Mouse (Mus musculus) lung, embryonic 16.5 days (tissue): ENCODE data around the gene Psmd14. TPM values are rescaled to one million over a fixed set of nuclear protein-coding genes. Genes with fewer than 3 reads are reported as not detected.

Experiments
- ATAC-seq: fragments of 200-750 bp; cut with Nextera tagmentation; 2 replicates; pipeline ENCODE4 v1.8.0; 2017; ENCODE audit warnings: low read depth, mild to moderate bottlenecking, moderate library complexity
- H3K27ac ChIP-seq: fragments of 300-500 bp; sonication (generic); 2 replicates; pipeline ENCODE4 v1.5.1; 2014; ENCODE audit warnings: mild to moderate bottlenecking, control low read depth, low read length
- H3K27me3 ChIP-seq: fragments of 300-500 bp; sonication (generic); 2 replicates; pipeline ENCODE4 v1.6.1; 2014; ENCODE audit warnings: low read depth, low read length, mixed read lengths; ENCODE audit not compliant: control insufficient read depth, insufficient read depth
- H3K36me3 ChIP-seq: fragments of 300-500 bp; sonication (generic); 2 replicates; pipeline ENCODE4 v1.6.1; 2014; ENCODE audit warnings: low read length; ENCODE audit not compliant: control insufficient read depth, insufficient read depth
- H3K4me1 ChIP-seq: fragments of 300-500 bp; sonication (generic); replicated peaks from 2 replicates; pipeline ENCODE4 v1.6.1; 2014; ENCODE audit warnings: low read length, mixed read lengths; ENCODE audit not compliant: control insufficient read depth, insufficient read depth
- H3K4me2 ChIP-seq: fragments of 300-500 bp; sonication (generic); 2 replicates; pipeline ENCODE4 v1.6.1; 2014; ENCODE audit warnings: low read depth, low read length, control low read depth
- H3K4me3 ChIP-seq: fragments of 300-500 bp; sonication (generic); 2 replicates; pipeline ENCODE4 v1.5.1; 2014; ENCODE audit warnings: mild to moderate bottlenecking, low read length, control low read depth
- H3K9ac ChIP-seq: fragments of 300-500 bp; sonication (generic); 2 replicates; pipeline ENCODE4 v1.6.1; 2014; ENCODE audit warnings: low read length, control low read depth
- H3K9me3 ChIP-seq: fragments of 300-500 bp; sonication (generic); 2 replicates; pipeline ENCODE4 v1.6.1; 2016; ENCODE audit warnings: low read length; ENCODE audit not compliant: control insufficient read depth
- WGBS: fragments of 180-500 bp; shearing (Covaris S2); extraction: QIAGEN DNeasy Blood & Tissue Kit; methylation state at CpG from one replicate; pipeline ENCODE4 v1.1.7; 2014; 5-methylcytosine and 5-hydroxymethylcytosine counted together
- polyA plus RNA-seq: library from polyadenylated mRNA; unstranded; fragments of >200 nt; fragmentation: Nextera tagmentation; extraction: Ambion mirVana; gene quantifications from 2 replicates; pipeline ENCODE4 v1.2.1, GENCODE M21; 2015

Gene Psmd14
- polyA plus RNA-seq, 1 experiment from 2014 or later: 157 TPM

DNA sequence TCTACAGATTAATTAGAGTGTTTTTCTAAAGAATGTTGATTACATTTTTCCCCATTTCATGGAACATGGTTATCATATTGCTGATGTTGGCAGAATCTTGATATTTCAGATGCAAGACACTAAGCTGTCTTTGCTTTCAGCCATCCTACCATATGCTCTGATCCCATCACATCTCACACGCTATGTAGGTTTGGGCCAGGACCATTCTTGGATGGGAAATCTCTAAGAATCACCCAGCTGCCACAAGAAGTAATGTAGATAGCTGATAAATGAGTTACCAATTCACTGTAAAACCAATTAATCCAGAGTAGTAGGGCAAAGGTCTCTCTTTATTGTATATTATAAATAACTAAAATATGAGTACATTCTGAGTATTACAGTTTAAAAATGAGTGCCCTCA, 86.6 kb downstream of the Psmd14 start:
- H3K27me3 ChIP-seq: peaks cover 14% of the 10 kb centered on the region
- no peak for ATAC-seq
- H3K9me3 ChIP-seq: no peaks in the 10 kb centered on the region
- 97% methylated on average over 1 of the region's 1 CpGs for WGBS
- no peaks in the 10 kb centered on the region for H3K4me1 ChIP-seq
- no peak overlapping the region for H3K4me3 ChIP-seq
- no peak overlapping the region for H3K9ac ChIP-seq
- no peak overlapping the region for H3K4me2 ChIP-seq
- H3K27ac ChIP-seq: no peak overlapping the region
- H3K36me3 ChIP-seq: no peaks in the 10 kb centered on the region

- ATAC-seq: no peak
- H3K4me2 ChIP-seq: peak within 1 kb of the TSS; percentile 25; the same call in 1 of the 2 replicates
- H3K9me3 ChIP-seq: no peaks in the 10 kb centered on the region
- no peak within 1 kb of the TSS for H3K27ac ChIP-seq
- WGBS: 10% methylated on average over 11 of the region's 11 CpGs
- H3K36me3 ChIP-seq: no peaks in the 10 kb centered on the region
- H3K27me3 ChIP-seq: peaks cover 41% of the 10 kb centered on the region
- H3K9ac ChIP-seq: no peak within 1 kb of the TSS
- peaks cover 17% of the 10 kb centered on the region for H3K4me1 ChIP-seq
- peak within 1 kb of the TSS; percentile 16; the same call in 1 of the 2 replicates for H3K4me3 ChIP-seq
These were observed 91.3 kb downstream of the Psmd14 start, which contains the start of gene Tbr1 for GRCm38 (mm10) chr2:61802656-61803251. TSS of gene Tbr1 (plus strand) at chr2:61802930.

DNA sequence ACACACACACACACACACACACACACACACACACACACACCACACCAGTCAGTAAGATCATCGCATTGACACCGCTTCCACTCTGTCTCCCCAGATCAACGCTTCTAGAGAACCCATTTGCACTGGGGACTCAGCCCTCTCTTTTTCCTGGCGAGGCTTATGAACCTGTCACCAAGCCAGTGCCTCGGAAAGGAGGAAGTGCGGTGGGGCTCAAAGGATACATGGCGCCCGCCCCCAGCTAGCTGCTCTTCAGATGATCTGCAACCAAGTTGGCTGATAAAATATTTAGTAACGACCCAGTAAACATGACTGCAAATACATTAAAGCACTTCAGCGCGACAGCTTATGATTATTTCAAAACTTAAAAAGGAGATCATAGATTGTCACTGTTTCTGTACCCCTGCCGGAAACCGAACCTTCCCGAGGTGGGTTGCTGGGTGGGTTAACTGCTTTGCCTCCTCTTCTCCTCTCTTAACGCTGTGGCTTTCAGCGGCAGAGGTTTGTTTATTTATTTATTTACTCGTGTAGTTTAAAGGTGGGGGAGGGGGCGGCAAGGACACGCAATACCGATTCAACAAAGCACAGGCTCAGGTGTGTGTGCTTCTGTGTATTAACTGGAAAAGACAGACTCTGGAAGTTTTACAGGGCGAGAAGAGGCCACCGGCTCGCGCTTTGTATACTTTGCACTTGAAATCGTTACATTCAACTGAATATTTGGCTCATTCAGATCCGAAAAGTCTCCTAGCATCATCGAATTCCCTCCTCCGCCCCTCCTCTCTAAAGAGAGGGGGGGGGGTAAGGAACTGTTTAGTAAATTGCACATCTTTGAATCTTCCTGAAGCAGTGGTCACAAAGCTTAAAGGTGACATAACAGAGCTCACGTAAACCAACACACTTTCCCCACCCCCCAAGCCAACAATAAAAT, 92.2 kb downstream of the Psmd14 start:
- peak overlapping the region; percentile 16; the same call in 1 of the 2 replicates for H3K4me3 ChIP-seq
- 2% methylated on average over 29 of the region's 29 CpGs for WGBS
- H3K4me2 ChIP-seq: peak overlapping the region; percentile 25; the same call in 1 of the 2 replicates

GRCm38 (mm10) chr2:61804382-61804840, 92.9 kb downstream of the Psmd14 start:
- 4% methylated on average over 10 of the region's 10 CpGs for WGBS
- no peak overlapping the region for H3K4me2 ChIP-seq
- peaks cover 48% of the 10 kb centered on the region for H3K27me3 ChIP-seq
- peaks cover 17% of the 10 kb centered on the region for H3K4me1 ChIP-seq
- H3K36me3 ChIP-seq: no peaks in the 10 kb centered on the region
- ATAC-seq: no peak
- no peak overlapping the region for H3K4me3 ChIP-seq
- H3K9ac ChIP-seq: no peak overlapping the region
- no peaks in the 10 kb centered on the region for H3K9me3 ChIP-seq
- H3K27ac ChIP-seq: no peak overlapping the region

More for the DNA sequence above, 92.2 kb downstream of the Psmd14 start:
- H3K9me3 ChIP-seq: no peaks in the 10 kb centered on the region
- peaks cover 17% of the 10 kb centered on the region for H3K4me1 ChIP-seq
- no peak overlapping the region for H3K27ac ChIP-seq
- no peaks in the 10 kb centered on the region for H3K36me3 ChIP-seq
- H3K27me3 ChIP-seq: peaks cover 44% of the 10 kb centered on the region
- no peak for ATAC-seq
- no peak overlapping the region for H3K9ac ChIP-seq

DNA sequence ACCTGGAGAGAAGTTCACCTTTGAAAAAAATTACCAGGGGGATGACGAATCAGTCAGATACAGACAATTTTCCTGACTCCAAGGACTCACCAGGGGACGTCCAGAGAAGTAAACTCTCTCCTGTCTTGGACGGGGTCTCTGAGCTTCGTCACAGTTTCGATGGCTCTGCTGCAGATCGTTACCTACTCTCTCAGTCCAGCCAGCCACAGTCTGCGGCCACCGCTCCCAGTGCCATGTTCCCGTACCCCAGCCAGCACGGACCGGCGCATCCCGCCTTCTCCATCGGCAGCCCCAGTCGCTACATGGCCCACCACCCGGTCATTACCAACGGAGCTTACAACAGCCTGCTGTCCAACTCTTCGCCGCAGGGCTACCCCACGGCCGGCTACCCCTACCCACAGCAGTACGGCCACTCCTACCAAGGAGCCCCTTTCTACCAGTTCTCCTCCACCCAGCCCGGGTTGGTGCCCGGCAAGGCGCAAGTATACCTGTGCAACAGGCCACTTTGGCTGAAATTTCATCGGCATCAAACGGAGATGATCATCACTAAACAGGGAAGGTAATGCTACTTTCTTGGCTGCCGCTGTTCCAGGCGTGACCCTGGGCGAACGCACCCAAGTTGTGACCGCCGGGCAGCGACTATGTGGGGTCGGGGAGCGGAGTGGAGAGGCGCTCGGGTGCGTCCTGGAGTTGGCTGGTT, 93.5 kb downstream of the Psmd14 start:
- Histone ChIP-seq H3K4me2 (no peak overlapping the region), H3K4me1 (peaks cover 17% of the 10 kb centered on the region), H3K4me3 (0 out of 2 replicates have a peak overlapping the region, but pooled peaks have one; percentile 14), H3K27ac (no peak overlapping the region), H3K9me3 (no peaks in the 10 kb centered on the region), H3K9ac (no peak overlapping the region), H3K27me3 (peaks cover 50% of the 10 kb centered on the region), H3K36me3 (no peaks in the 10 kb centered on the region)
- under 1% methylated on average over 39 of the region's 39 CpGs for WGBS
- peak; percentile 21; the same call in 1 of the 2 replicates for ATAC-seq

DNA sequence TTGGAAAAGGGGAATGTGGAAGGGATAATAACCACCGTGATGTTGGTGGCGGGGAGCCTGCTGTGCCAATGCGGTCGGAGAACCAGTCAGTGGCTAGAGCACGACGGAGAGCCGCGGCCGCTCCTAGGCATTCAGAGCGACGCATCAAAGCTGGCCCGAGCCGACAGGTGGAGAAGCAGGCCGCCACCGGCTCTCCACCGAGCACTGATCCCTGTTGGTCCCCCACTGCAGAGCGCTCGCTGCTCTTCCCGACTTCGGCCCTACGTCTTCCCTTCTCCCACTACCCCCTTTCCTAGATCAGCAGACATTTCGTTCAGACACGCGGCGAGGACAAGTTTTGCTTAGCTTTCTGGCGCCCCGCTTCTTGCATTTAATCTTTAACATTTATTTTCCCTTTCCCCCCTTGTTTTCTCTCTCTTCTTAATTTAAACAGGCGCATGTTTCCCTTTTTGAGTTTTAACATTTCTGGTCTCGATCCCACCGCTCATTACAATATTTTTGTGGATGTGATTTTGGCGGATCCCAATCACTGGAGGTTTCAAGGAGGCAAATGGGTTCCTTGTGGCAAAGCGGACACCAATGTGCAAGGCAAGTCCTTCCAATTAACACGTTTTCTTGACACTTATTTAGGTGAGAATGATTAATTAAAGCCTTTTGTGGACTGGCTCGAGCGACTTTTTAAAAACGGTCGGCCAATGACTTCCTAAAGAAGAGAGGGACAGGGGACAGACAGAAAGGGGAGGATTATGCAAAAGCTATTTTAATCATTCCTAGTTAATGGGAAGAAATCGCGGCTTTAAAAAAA, 94.2 kb downstream of the Psmd14 start:
- no peak overlapping the region for H3K9ac ChIP-seq
- 0 out of 2 replicates have a peak overlapping the region, but pooled peaks have one; percentile 14 for H3K4me3 ChIP-seq
- H3K27me3 ChIP-seq: peaks cover 57% of the 10 kb centered on the region
- peaks cover 17% of the 10 kb centered on the region for H3K4me1 ChIP-seq
- no peak overlapping the region for H3K4me2 ChIP-seq
- under 1% methylated on average over 39 of the region's 39 CpGs for WGBS
- H3K27ac ChIP-seq: no peak overlapping the region
- no peaks in the 10 kb centered on the region for H3K36me3 ChIP-seq
- ATAC-seq: 0 out of 2 replicates have a peak, but pooled peaks have one; percentile 24
- no peaks in the 10 kb centered on the region for H3K9me3 ChIP-seq

DNA sequence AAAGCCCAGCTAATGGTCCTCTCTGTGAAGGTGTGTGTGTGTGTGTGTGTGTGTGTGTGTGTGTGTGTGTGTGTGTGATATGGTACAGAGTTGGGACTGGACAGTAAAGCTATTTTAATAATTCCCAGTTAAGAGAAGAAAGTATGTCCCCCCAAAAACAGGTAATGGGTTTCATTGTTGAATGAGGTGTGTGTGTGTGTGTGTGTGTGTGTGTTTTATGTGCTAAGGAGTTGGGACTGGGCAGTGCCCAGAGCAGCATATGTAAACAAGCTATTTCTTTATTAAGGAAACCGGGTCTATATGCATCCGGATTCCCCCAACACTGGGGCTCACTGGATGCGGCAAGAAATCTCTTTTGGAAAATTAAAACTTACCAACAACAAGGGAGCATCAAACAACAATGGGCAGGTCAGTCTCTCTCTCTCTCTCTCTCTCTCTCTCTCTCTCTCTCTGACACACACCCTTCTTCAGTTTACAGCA, 94.9 kb downstream of the Psmd14 start:
- Histone ChIP-seq H3K9ac (no peak overlapping the region), H3K27ac (no peak overlapping the region), H3K27me3 (peaks cover 64% of the 10 kb centered on the region), H3K4me1 (peaks cover 18% of the 10 kb centered on the region), H3K4me2 (no peak overlapping the region), H3K36me3 (no peaks in the 10 kb centered on the region), H3K4me3 (no peak overlapping the region), H3K9me3 (no peaks in the 10 kb centered on the region)
- no peak for ATAC-seq
- WGBS: 4% methylated on average over 3 of the region's 3 CpGs

GRCm38 (mm10) chr2:61807151-61807550, 95.7 kb downstream of the Psmd14 start:
- ATAC-seq: 0 out of 2 replicates have a peak, but pooled peaks have one; percentile 12
- H3K27ac ChIP-seq: no peak overlapping the region
- peak overlapping the region; percentile 12; the same call in 1 of the 2 replicates for H3K4me2 ChIP-seq
- H3K36me3 ChIP-seq: no peaks in the 10 kb centered on the region
- H3K9me3 ChIP-seq: no peaks in the 10 kb centered on the region
- peaks cover 22% of the 10 kb centered on the region for H3K4me1 ChIP-seq
- WGBS: 1% methylated on average over 22 of the region's 22 CpGs
- no peak overlapping the region for H3K9ac ChIP-seq
- H3K27me3 ChIP-seq: peaks cover 63% of the 10 kb centered on the region
- H3K4me3 ChIP-seq: peak overlapping the region; percentile 24
